Mouse (Mus musculus): ENCODE data around the gene Foxn1.

GRCm38 (mm10) chr11:78431176-78431575 is 44.8 kb upstream of the Foxn1 start:
- TF ChIP-seq CTCF (IDR thresholded peaks at IDR 0.05; ENCODE audit: extremely low read depth, insufficient read length, insufficient replicate concordance, low read depth, low read length): no peak
- no peak for TF ChIP-seq POLR2A (IDR thresholded peaks at IDR 0.05; ENCODE audit: low read depth, low read length)
